Mouse (Mus musculus) heart, adult 9 months (tissue): Measurements from ENCODE around the gene Ruvbl2.
"Not testable (repeated sequence)": the region's sequence is repeated elsewhere in the genome, so short reads cannot be mapped to it uniquely, and the experiment has no call there.

Source experiments
- DNase-seq, 2 experiments: peaks; one replicate each; pipeline ENCODE4 v3.0.0; 2022; ENCODE audit warnings: low spot score in 2 of 2

Ruvbl2 gene

DNA sequence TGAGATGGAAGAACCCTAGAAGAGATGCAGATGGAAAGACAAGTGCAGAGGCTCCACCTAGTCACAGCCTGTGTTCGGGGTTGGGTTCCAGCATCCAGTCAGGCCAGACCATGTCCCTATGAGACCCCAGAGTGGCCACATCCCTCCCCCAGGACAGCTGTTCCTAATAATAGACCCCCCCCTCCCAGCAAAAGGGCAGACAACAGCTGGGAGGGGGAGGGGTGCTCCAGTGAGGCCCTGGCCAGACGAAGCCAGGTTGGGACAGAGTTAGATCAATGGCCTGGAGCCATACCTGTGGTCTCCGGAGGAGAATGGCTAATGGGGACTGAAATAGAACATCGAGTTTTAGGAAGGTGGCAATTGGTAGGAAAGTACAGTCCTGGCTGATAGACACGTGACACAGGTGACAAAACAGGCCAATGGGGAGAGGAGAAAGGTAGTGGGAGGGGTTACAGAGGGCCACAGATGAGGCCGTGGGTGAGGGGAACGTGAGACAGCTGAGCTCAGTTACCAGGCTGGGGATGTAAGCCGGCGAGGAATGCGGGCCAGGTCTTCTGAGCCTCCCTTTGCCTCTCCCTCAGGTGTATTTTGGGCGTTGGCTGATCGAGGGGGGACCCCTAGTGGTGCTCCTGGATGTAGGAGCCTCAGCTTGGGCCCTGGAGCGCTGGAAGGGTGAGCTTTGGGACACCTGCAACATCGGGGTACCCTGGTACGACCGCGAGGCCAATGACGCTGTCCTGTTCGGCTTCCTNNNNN, at the start of gene Ruvbl2:
Gene Ruvbl2, minus strand, starts transcription at position 576 of the 756 bp plus-strand sequence.
- DNase-seq = no peak

DNA sequence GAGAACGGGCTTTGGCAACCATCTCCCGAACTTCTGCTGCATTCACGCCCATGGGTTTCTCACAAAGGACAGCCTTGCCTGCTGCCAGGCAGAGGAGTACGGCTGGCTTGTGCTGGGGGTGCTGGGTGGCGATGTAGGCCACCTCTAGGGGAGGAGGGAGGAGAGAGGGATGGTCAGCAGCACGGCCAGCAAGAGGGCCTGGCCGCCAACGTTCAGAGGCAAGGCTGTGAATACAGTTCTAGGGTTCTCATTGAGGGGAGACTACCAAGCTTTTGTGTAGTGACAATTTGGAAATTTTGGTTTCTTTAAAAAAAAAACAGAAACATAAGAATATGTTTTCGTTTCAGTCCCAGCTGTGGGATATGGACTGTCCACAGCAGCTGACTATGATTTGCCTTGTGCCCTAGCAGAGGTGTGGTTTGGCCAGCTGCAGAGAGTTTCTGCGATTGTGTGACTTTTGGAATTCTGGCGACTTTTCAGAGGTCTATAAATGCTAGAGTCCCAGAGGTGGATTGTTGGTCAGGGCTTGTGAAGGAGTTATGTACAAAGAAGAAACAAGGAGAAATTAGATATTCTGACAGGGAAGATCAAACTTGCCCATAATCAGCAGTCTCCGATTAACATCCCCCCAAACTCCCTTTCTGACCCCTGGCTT, 49.0 kb upstream of the Ruvbl2 start, which contains the start of gene Gm45808:
Gene Gm45808, minus strand, starts transcription at position 51 of the 655 bp plus-strand sequence.
- no peak for DNase-seq

GRCm38 (mm10) chr7:45486158-45486557, 48.3 kb upstream of the Ruvbl2 start:
- no peak for DNase-seq

- DNase-seq = not testable (repeated sequence)
Measured at GRCm38 (mm10) chr7:45484985-45485384, 47.1 kb upstream of the Ruvbl2 start.

DNA sequence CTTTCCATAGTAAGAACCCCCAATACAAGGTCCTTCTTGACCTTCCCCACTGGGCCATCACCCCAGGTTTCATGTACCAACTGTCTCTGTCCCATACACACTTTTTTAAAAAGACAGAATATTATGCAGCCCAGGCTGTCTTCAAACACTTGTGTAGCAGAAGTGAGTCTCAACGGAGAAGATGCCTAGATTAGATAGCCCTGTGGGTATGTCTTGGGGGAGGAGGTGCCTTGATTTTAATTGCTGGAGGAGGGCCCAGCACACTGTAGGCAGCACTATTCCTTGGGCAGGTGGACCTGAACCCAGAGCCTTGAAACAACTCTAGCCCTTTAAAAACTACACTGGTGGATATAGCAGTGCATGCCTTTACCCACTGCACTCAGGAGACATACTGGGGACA, 44.3 kb upstream of the Ruvbl2 start:
- DNase-seq = no peak

DNA sequence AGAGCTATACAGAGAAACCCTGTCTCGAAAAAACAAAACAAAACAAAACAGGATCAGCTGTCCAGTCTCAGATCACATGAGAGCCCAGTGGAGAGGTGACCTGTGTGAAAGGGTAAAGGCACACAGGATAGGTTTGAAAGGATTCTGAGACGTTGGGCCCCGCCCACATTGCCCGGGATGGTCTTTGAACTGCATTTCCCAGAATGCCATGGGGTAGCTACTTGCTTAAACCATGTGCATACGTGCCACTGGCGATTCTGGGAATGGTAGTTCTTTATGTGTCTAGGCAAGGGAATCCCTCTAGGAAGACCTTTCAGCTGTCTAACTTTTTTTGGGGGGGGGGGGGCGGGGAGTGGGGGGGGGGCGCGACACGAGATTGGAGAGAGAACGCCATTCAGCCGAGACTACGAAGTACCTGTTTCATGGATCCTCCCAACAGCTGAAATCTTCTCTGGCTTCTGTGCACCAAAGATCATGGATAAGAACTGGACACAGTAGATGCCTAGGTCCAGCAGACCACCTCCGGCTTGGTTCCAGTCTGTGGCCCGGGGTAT, 43.6 kb upstream of the Ruvbl2 start, which contains the start of gene Tulp2:
Gene Tulp2, plus strand, starts transcription at position 504 of the 554 bp plus-strand sequence.
- DNase-seq = no peak

GRCm38 (mm10) chr7:45480310-45480709, 42.4 kb upstream of the Ruvbl2 start:
- not testable (repeated sequence) for DNase-seq

GRCm38 (mm10) chr7:45478774-45479173, 40.9 kb upstream of the Ruvbl2 start:
- DNase-seq = no peak

- DNase-seq = peak in 1 of 2 experiments; percentile 49
Measured at GRCm38 (mm10) chr7:45477003-45477402, 39.1 kb upstream of the Ruvbl2 start.

GRCm38 (mm10) chr7:45476453-45476852, 38.6 kb upstream of the Ruvbl2 start:
- DNase-seq = no peak

DNA sequence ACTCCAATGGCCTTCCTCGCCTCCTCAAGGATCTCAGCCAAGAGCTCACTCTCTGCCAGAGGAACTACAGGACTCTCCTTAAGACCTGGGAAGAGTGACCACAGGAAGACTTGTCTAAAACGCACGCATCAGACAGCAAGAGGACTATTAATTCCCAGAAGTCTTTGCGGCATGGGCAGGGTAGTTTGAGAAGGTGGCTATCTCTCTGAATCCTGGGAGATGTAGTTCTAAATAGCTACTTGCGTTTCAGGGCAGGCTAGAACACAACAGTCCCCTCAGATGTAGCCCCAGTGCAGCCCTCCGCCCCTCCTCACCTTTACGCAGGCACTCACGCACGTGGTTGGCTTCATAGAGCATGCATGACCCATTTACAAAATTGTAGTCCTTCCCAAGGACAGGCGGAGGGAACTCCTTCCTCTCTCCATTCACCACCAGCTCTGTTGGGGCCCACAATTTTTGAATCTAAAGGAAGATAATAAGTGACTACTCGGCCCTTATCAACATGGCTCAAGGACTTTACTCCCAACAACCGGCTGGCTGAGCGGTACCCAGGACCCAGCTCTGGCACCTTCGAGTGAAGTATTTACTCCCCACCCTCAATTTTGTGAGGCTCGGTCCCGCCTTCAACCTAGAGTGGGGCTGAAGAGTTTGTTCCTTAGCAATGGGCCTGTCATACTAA, 37.5 kb upstream of the Ruvbl2 start:
- no peak for DNase-seq

- peak in 1 of 2 experiments; percentile 76 for DNase-seq
Measured at GRCm38 (mm10) chr7:45470869-45471268, 33.0 kb upstream of the Ruvbl2 start.

- no peak for DNase-seq
Measured at GRCm38 (mm10) chr7:45467090-45467670, 29.3 kb upstream of the Ruvbl2 start.

DNA sequence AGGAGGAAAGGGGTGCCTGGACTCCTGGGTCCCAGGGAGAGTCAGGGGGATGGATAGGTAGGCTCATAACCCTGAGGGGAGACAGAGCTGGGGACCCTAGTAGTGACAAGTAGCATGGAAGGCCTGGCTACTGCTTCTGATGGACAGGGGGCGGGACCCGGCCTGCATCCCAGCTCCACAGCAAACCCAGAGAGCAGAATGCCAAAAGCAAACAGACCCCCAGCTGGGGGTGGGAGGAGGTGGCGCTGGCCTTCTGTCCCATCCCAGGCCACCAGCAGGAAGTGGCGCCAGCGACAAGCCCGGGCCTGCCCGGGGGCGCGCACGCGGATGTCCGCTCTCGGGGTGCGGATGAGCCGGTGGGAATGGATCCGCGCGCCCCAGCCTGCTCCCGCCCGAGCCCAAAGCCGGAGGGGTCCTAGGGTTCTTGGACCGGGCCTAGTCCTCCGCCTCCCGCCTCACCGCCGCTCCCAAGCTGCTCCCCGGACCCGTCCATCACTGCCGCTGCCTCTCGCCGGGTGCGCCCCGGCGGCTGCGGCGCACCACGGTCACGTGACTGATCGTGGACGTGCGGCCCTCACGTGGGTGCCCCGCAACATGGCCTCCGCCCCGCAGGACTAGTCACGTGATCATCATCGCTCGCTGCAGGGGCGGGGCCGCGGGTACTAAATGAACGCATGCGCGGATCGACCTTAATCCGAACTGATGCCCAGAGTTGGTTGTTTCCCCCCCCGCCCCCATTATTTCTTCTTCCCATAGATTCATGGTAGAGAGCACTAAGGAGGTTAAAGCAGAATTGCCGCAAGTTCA, 28.6 kb upstream of the Ruvbl2 start, which contains the start of gene Bax:
Gene Bax, minus strand, starts transcription at position 616 of the 807 bp plus-strand sequence.
- DNase-seq = peak; percentile 95 to 96

GRCm38 (mm10) chr7:45465549-45465948, 27.7 kb upstream of the Ruvbl2 start:
- no peak for DNase-seq

DNA sequence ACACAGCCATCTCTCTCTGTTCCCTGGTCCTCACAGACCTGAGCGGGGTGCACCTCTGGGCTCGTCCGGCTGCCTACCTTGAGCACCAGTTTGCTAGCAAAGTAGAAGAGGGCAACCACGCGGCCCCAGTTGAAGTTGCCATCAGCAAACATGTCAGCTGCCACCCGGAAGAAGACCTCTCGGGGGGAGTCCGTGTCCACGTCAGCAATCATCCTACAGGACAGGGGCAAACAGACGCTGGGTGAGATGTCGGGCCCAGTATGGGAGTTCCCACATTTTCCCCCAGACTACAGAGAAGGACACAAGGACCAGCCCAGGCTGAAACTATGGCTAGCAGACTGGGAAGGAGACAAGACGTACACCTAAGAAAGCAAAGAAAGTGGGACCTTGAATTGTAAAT, 27.2 kb upstream of the Ruvbl2 start:
- no peak for DNase-seq

- DNase-seq = no peak
Measured at GRCm38 (mm10) chr7:45463987-45464778, 26.3 kb upstream of the Ruvbl2 start.

GRCm38 (mm10) chr7:45462868-45463267, 25.0 kb upstream of the Ruvbl2 start:
- not testable (repeated sequence) for DNase-seq

DNA sequence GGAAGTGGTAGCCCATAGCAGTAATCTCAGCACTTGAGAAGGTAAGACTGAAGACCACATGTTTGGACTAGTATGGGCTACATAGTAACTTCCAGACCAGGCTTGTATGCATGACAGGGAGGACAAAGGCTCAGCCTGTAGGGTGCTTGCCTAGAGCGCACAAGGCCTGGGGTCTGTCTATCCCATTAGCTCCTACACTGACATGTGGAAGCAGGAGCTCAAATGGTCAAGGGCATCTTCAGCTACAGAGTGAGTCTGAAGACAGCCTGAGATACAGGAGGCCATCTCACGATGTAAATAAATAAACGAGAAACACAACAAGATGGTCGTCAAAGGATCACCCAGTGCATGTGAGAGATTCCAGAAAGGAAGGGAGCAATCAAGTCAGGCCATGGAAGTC, 24.4 kb upstream of the Ruvbl2 start:
- no peak for DNase-seq

- no peak for DNase-seq
Measured at GRCm38 (mm10) chr7:45461781-45462180, 23.9 kb upstream of the Ruvbl2 start.
